Mouse (Mus musculus): ENCODE measurements at regions not wholly inside any gene's neighbourhood (a gene's known extent, or its start where the extent isn't known, plus 50 kb on each side); places are given as distances from the start of the nearest gene placed in this dataset.

DNA sequence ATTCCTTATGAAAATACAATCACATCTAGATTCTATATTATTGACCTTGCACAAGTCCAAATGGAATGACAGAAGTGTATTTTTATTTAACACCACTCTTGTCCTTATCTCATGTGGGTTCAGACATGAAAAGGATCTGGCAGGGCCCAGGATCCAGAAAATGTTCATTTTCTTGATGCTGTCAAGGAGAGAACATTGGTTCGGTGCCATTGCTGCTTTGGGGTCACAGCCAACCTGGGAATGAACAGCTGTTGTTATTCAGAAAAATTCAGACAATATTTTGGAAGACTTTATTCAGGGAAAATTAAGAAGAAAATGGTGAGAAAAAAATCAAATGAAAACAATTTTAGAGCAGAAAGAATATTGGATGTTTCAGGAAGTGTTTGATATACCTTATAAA is 590.0 kb downstream of the Iqcm start:
- DNase-seq (ENCODE audit: low spot score) = no peak

DNA sequence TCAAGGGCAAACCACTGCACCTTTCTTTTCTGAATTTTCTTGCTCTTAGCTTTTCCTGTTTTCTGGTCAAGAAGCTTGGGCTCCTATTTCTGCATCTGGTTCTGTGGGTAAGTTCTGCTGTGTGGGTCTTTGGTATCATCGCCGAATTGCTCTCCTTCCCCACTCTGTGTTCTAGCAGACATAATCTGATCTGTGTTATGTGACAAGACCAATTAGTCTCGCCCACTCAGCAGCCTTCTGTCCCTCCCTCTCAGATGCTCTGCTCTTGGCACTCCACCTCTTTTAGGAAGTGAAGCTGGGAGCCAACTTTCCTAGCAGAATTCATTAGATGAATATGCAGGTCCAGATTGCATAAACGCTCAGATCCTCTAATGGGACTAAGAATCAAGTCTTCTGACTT is 603.5 kb downstream of the Iqcm start:
- DNase-seq (ENCODE audit: low spot score) = no peak

DNA sequence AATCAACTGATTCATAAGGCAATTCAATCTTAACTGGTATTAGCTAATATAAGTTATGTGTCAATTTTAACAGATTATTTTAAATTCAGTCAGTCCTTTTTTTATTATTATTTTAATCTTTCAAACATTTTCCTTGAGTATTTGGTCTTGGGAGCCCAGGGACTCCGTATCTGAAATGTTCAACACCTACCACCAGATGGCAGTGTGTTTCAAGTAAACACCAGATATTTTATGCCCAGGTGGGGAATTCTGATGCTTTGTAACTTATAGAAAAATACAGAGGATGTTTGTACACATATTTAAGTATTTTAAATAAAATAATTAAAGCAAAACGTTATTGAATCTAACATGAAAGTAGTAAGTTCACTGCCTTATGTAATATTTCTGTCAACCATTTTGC is 619.2 kb downstream of the Iqcm start:
- peak; percentile 77 for DNase-seq (ENCODE audit: low spot score)

DNA sequence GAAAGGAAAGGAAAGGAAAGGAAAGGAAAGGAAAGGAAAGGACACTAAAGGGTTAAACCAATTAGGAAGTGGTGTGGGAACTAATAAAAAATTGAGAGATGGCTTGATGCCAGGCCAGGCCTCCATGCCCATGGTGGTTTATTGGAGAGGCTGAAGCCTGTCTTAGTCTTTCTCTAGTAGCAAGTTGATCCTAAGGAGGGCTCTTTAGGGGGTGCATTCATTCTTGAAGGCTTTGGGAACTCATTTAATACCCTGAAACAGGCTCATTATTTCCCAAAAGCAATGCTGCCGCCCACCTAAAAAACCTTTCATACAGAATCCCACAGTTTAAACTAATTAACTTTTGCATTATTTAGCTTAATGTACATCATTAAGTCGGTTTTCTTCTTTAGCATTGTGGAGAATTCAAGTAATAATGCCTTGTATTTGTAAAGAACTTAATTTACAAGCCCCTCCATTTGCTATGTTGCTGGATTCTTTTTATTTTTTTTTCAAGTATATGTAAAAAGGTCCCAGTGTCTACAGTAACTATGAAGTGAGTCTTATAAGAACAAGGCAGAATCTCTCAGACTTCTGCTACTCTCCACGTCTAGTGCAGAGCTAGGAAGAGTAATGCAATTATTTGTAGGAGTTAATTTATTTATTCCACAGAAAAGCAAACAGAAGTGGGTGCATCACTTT is 624.3 kb downstream of the Iqcm start:
- no peak for DNase-seq (ENCODE audit: low spot score)

DNA sequence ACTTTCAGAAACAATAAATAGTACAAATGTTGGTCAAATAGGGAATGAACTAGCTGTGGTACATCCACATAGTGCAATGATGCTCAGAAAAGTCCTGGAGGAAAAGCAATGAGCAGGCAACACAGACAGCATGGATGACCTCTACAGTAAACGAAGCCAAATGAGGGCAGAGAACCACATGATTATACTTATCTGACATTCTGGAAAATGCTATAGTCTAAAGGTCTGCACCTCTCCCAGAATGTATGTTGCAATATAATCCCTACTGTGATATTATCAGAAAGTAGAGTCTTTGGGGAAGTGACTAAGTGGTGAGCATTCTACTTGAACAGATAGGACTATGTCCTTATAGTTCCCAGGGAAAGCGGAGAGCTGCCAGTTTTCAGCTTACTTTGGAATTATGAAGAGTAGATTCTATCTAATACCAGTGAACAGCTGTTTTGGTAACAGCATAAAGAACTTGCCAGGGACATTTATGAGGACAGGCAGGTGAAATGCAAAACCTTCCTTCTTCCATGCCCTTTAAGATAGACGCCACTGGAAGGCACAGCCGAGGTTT is 672.2 kb downstream of the Iqcm start:
- DNase-seq (ENCODE audit: low spot score) = no peak

DNA sequence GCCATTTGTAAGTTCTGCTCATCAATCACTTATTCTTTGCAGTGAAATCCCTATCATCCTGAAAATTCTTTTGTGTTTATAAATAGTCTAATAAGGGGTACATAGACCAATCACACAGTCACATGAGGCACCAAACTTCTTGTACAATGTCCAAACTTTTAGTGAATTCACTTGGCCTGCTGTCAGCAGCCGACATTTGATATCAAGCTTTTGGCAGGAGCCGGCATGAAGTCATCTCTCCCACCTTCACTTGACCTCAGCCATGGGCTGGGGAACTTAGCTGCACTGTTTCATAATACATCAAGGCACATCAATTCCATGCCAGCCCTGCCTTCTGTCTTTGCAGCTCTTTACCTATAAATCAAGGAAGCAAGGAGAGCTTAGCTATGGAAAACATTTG is 679.0 kb downstream of the Iqcm start:
- DNase-seq (ENCODE audit: low spot score) = no peak

DNA sequence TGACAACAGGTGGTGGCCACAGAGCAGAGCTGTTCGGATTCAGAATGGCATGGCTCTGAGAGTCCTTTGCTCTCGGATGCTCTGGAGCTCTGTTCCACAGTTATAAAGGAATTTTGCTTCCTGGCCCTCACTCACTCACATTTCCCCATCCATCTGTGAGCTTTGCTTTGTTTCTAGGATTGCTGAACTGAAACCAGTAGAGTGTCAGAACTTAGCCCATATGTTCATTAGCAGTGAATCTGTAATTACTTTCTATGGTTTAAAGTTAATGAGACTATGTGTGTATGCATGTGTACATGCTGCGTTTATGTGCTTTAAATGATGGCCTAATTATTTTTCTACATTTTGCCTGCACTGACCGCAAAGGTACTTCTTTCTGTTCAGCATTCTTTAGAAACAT is 688.7 kb downstream of the Iqcm start:
- DNase-seq (ENCODE audit: low spot score) = no peak

DNA sequence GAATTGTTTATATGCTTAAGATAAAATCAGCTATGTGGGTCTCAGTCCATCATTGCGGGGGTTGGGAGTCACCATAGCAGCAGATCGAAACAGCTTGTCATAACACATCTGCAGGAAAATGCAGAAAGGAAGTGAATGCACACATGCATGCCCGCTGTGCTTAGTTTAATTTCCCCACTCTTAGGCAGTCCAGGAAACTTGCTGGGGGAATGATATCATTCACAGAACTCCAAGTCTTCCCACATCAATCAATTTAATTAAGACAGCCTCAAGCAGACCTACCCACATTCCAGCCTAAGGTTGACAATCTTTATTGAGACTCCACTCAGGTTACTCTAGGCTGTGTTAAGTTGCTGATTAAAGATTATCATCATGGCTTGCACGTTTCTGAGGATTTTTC is 700.2 kb downstream of the Iqcm start:
- DNase-seq (ENCODE audit: low spot score) = peak; percentile 45

DNA sequence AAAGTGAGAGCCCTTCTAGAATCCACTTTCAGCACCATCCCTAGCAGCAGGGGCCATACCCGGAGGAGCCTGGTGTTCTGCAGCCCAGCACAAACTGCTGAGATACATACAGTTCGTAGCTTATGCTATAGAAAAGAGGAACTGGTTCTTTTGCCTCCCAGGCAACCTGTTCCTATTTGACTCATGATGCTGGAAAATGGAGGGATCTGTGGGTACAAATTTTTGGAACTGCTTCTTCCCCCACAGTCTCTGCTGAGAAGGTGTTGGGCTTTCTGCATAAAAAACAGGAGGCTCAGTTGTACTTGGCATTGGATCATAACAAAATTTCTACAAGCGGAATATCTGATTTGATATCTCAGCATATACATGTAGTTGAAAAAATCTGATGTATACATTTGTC is 716.7 kb upstream of the Nr3c2 start:
- no peak for DNase-seq (ENCODE audit: low spot score)

DNA sequence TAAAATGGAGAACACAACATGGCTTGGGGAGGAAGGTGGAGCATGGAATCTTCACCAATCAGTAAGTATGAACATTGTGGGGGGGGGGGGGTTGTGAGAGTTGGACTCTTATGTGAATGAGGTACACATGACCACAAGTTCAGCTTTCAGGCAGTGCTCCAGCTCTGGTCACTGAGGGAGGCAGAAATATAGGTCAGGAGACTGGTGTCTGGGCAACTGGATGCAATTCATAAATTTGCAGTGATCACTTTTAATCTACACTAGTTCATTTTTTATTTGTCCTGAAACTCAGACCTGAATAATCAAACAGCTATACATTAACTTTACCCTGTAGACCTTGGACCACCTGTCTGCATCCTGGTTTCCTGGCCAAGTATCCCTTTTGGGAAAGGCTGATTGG is 715.4 kb upstream of the Nr3c2 start:
- no peak for DNase-seq (ENCODE audit: low spot score)

DNA sequence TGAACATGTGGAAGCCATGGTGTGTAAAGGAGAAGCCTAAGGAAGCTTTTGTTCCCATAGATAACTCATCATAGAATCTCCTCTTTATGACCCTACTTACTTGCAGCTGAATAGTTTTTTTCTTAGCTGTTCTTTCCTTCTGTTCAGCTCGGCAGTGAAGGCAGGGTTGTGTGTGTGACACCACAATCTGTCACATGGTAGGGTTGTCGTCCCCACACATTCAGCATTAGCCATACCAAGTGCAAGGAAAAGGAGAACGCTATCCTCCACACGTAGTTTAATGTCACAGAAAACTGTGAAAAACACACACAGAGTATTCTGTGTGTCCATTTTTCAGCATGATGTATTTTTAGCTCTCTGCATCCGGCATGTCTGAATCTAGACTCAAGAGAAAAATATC is 711.9 kb upstream of the Nr3c2 start:
- DNase-seq (ENCODE audit: low spot score) = no peak

DNA sequence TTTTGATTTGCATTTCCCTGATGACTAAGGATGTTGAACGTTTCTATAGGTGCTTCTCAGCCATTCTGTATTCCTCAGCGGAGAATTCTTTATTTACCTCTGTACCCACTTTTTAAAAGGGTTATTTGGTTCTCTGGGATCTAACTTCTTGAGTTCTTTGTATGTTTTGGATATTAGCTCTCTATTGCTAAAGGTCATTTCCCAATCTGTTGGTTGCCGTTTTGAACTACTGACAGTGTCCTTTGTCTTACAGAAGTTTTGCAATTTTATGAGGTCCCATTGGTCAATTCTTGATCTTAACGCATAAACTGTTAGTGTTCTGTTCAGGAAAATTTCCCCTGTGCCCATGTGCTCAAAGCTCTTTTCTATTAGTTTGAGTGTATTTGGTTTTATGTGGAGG is 687.4 kb upstream of the Nr3c2 start:
- no peak for DNase-seq (ENCODE audit: low spot score)

DNA sequence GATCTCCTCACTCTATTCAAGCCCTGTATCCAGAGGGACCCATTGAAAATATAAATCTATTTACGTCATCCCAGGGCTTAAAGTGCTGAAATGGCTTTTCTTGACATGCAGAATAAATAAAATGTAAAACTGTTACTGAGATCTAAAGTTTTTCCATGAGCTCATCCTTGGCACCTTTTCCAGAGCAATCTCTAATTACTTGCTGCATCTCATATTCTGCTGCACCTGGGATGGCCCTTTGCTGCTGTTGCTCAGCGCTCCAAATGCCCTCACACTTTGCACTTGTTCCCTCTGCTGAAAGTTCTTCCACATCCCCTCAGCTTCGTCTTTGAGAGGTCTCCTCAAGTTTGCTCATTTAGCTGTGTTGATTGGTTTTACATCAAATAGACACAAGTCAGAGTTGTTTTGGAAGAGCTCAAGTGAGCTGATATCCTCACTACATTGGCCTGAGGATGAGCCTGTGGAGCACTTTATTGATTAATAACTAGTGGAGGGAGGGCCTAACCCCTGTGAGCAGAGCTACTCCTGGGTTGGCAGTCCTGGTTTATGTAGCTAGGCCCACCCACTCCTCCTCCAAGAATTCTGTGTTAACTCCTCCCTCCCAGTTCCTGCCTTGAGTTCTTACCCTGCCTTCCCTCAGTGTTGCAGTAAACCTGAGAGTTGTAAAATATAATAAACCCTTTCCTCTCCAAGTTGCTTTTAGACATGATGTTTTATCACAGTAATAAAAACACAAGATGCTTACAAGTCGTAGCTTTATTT is 681.2 kb upstream of the Nr3c2 start:
- no peak for DNase-seq (ENCODE audit: low spot score)

DNA sequence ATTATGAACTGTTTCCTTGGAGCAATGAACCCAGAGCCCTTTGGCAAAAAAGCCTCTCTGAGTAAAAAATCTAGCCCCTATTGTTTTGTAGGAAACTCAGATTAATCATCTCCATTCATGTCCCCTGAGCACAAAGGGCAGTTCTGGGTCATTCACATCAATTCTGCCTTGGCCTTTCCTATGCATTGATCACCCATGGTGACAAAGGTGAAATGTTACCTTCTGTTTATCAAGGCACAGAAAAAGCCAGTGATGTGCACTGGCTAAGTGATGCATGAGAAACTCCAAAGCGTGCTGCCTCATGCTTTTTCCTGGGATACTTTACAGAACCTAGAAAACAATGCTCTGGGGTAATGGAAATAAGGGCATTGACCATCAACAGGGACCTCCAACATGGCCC is 668.4 kb upstream of the Nr3c2 start:
- DNase-seq (ENCODE audit: low spot score) = peak; percentile 69

DNA sequence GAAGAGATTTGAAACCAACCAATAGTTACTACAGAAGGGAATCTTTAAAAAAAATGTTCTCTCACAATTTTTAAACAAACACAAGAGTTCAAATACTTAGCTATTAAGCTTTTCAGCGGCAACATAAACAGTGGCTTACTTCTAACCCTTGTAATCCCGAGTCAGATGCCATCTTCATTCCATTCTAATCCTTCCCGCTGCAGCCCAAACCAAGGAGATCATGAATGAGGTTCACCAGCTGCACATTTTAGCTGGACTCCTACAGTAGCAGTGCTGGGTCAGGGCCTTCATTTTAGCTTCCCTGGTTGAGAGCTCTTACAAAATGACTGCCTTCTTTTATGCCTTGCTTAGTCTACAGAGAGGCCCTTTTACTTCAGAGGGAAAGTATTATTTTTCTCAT is 650.0 kb upstream of the Nr3c2 start:
- no peak for DNase-seq (ENCODE audit: low spot score)

DNA sequence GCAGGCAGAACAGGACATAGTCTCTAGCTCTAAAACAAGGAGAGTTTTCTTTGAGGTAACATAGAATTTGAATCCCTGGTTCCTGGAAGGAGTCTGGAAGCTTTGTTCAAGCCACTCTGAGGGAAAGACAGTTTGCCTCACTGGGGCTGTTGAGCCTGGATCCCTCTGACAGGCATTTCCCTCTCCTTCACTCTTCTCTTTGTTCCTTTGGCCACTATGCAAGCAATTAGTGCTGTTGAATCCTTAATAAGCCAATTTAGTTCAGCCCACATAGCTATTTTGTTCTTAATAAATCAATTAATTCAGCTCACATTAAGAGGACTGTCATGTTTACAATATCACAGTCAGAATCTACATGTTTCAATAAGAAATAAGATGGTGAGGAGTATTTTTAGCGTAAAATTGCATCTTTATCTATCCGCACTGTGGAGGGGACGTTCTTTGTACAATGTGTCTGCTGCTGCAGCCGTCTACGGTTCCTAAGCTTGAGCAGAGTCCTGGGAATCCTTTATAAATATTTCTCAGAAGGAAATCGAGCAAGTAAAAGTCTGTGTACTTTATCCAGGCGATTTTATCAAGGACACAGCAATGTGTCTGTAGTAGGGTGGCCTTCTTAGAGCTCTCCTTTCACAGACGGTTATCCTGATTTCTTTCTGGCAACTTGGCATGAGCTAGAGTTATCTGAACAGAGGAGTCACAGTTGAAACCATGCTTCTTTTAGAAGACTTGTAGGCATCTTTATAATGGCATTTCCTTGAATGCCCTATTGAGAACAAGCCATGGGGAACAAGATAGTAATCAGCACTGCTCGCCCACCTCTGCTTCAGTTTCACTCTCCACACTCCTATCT is 646.9 kb upstream of the Nr3c2 start:
- no peak for DNase-seq (ENCODE audit: low spot score)
